Mouse (Mus musculus) myocyte (in vitro differentiated cells): ENCODE results near the gene Hmga2. TPM values are rescaled to one million over a fixed set of nuclear protein-coding genes. Genes with fewer than 3 reads are reported as not detected.

ENCODE experiments used
- H3K27me3 ChIP-seq: one replicate; pipeline ENCODE4 v1.6.1; 2011; ENCODE audit not compliant: control insufficient read depth, insufficient read depth, insufficient read length
- H3K36me3 ChIP-seq: one replicate; pipeline ENCODE4 v1.6.1; 2011; ENCODE audit not compliant: control insufficient read depth, insufficient read depth
- H3K4me2 ChIP-seq: one replicate; pipeline ENCODE4 v1.6.1; 2011; ENCODE audit warnings: low read depth, control low read depth
- H3K4me3 ChIP-seq: one replicate; pipeline ENCODE4 v1.5.1; 2011; ENCODE audit warnings: mild to moderate bottlenecking, control low read depth, moderate library complexity
- H3K79me2 ChIP-seq: one replicate; pipeline ENCODE4 v1.6.1; 2011; ENCODE audit not compliant: control insufficient read depth, insufficient read depth
- H3ac ChIP-seq: one replicate; pipeline ENCODE4 v1.6.1; 2011; ENCODE audit not compliant: control insufficient read depth, insufficient read length
- CEBPB ChIP-seq: IDR thresholded peaks from 2 replicates; pipeline ENCODE4 v1.6.1; 2011; ENCODE audit warnings: mild to moderate bottlenecking, moderate library complexity; ENCODE audit not compliant: poor library complexity, insufficient read depth, severe bottlenecking
- E2F4 ChIP-seq: IDR thresholded peaks from one replicate; pipeline ENCODE4 v1.6.1; 2011; ENCODE audit warnings: mild to moderate bottlenecking, control low read depth, moderate library complexity; ENCODE audit not compliant: insufficient read depth
- MAX ChIP-seq: IDR thresholded peaks from one replicate; pipeline ENCODE4 v1.6.1; 2011; ENCODE audit warnings: low read depth, mild to moderate bottlenecking, control low read depth
- MYOD1 ChIP-seq, 3 experiments: IDR thresholded peaks; one replicate each; pipeline ENCODE4 v1.6.1; 2011; ENCODE audit warnings: control low read depth in 2 of 3, low read depth in 2 of 3, mild to moderate bottlenecking in 2 of 3, moderate library complexity in 1 of 3; ENCODE audit not compliant: insufficient read length in 2 of 3, control insufficient read depth in 1 of 3
- MYOG ChIP-seq, 3 experiments: IDR thresholded peaks; one replicate each; pipeline ENCODE4 v1.6.1; 2011; ENCODE audit warnings: control low read depth in 2 of 3, low read depth in 2 of 3, mild to moderate bottlenecking in 2 of 3; ENCODE audit not compliant: insufficient read length in 2 of 3, control insufficient read depth in 1 of 3, insufficient read depth in 1 of 3
- POLR2A ChIP-seq: IDR thresholded peaks from one replicate; pipeline ENCODE4 v1.6.1; 2011; ENCODE audit warnings: low read depth, mild to moderate bottlenecking, control low read depth, moderate library complexity; ENCODE audit not compliant: insufficient read length
- POLR2AphosphoS2 ChIP-seq: IDR thresholded peaks from one replicate; pipeline ENCODE4 v1.6.1; 2011; ENCODE audit warnings: low read depth, control low read depth; ENCODE audit not compliant: insufficient read length
- SRF ChIP-seq: IDR thresholded peaks from one replicate; pipeline ENCODE4 v1.6.1; 2011; ENCODE audit warnings: low read depth; ENCODE audit not compliant: control insufficient read depth, insufficient read length
- TCF12 ChIP-seq: IDR thresholded peaks from one replicate; pipeline ENCODE4 v1.6.1; 2011; ENCODE audit warnings: mild to moderate bottlenecking, control low read depth; ENCODE audit not compliant: poor library complexity, insufficient read depth, severe bottlenecking
- TCF3 ChIP-seq: IDR thresholded peaks from one replicate; pipeline ENCODE4 v1.6.1; 2011; ENCODE audit warnings: low read depth, control low read depth; ENCODE audit not compliant: insufficient read length
- USF1 ChIP-seq: IDR thresholded peaks from one replicate; pipeline ENCODE4 v1.6.1; 2011; ENCODE audit warnings: low read depth, mild to moderate bottlenecking, control low read depth, moderate library complexity
- polyA plus RNA-seq: library from polyadenylated mRNA; unstranded; fragments of >200 nt; fragmentation: generic; extraction: Trizol; gene quantifications from one replicate; pipeline ENCODE4 v1.2.1, GENCODE M21; 2012; ENCODE audit warnings: missing spikeins

Hmga2 gene
- polyA plus RNA-seq, 1 experiment = 4.3 TPM

GRCm38 (mm10) chr10:120417488-120418118, 58.7 kb downstream of the Hmga2 start:
- H3K4me3 ChIP-seq = no peak overlapping the region
- H3K79me2 ChIP-seq = peaks cover 63% of the 10 kb centered on the region
- no peaks in the 10 kb centered on the region for H3K27me3 ChIP-seq
- H3ac ChIP-seq = no peak overlapping the region
- no peak for TF ChIP-seq POLR2AphosphoS2
- TF ChIP-seq TCF12 = no peak
- no peak for TF ChIP-seq TCF3
- no peak for TF ChIP-seq MYOG (IDR thresholded peaks at IDR 0.05; ENCODE audit: control insufficient read depth in 1 of 3, insufficient read depth in 1 of 3, insufficient read length in 2 of 3, low read depth in 2 of 3)
- H3K4me2 ChIP-seq = no peak overlapping the region
- H3K36me3 ChIP-seq = peaks cover 4% of the 10 kb centered on the region

GRCm38 (mm10) chr10:120417116-120417487, 59.2 kb downstream of the Hmga2 start:
- peaks cover 4% of the 10 kb centered on the region for H3K36me3 ChIP-seq
- TF ChIP-seq E2F4 (no peak), TCF12 (no peak), SRF (no peak), MYOG (IDR thresholded peaks at IDR 0.05; ENCODE audit: control insufficient read depth in 1 of 3, insufficient read depth in 1 of 3, insufficient read length in 2 of 3, low read depth in 2 of 3) (no peak), MAX (no peak)

GRCm38 (mm10) chr10:120416628-120417027, 59.6 kb downstream of the Hmga2 start:
- H3ac ChIP-seq = no peak overlapping the region
- no peaks in the 10 kb centered on the region for H3K27me3 ChIP-seq
- TF ChIP-seq TCF12 (no peak), CEBPB (no peak), USF1 (no peak), E2F4 (no peak), MYOG (IDR thresholded peaks at IDR 0.05; ENCODE audit: control insufficient read depth in 1 of 3, insufficient read depth in 1 of 3, insufficient read length in 2 of 3, low read depth in 2 of 3) (no peak), SRF (no peak), MYOD1 (IDR thresholded peaks at IDR 0.05; ENCODE audit: control insufficient read depth in 1 of 3, insufficient read length in 2 of 3, low read depth in 2 of 3) (no peak), POLR2A (no peak)
- H3K4me3 ChIP-seq = no peak overlapping the region
- peaks cover 72% of the 10 kb centered on the region for H3K79me2 ChIP-seq
- peaks cover 4% of the 10 kb centered on the region for H3K36me3 ChIP-seq
- no peak overlapping the region for H3K4me2 ChIP-seq

More at GRCm38 (mm10) chr10:120417116-120417487, 59.2 kb downstream of the Hmga2 start:
- Histone ChIP-seq H3K4me3 (no peak overlapping the region), H3K4me2 (no peak overlapping the region), H3K79me2 (peaks cover 68% of the 10 kb centered on the region), H3K27me3 (no peaks in the 10 kb centered on the region), H3ac (no peak overlapping the region)

GRCm38 (mm10) chr10:120412215-120412614, 64.1 kb downstream of the Hmga2 start:
- no peaks in the 10 kb centered on the region for H3K36me3 ChIP-seq
- H3K27me3 ChIP-seq = no peaks in the 10 kb centered on the region
- no peak overlapping the region for H3K4me3 ChIP-seq
- H3K79me2 ChIP-seq = peaks cover 53% of the 10 kb centered on the region
- H3K4me2 ChIP-seq = no peak overlapping the region
- no peak overlapping the region for H3ac ChIP-seq
- TF ChIP-seq USF1 = no peak
- TF ChIP-seq TCF3 = no peak
- no peak for TF ChIP-seq POLR2A
- no peak for TF ChIP-seq POLR2AphosphoS2
- TF ChIP-seq CEBPB = no peak
- no peak for TF ChIP-seq SRF
- no peak for TF ChIP-seq MYOG (IDR thresholded peaks at IDR 0.05; ENCODE audit: control insufficient read depth in 1 of 3, insufficient read depth in 1 of 3, insufficient read length in 2 of 3, low read depth in 2 of 3)
- no peak for TF ChIP-seq MAX

GRCm38 (mm10) chr10:120410958-120411357, 65.3 kb downstream of the Hmga2 start:
- Histone ChIP-seq H3ac (no peak overlapping the region), H3K4me2 (no peak overlapping the region), H3K27me3 (no peaks in the 10 kb centered on the region), H3K79me2 (peaks cover 57% of the 10 kb centered on the region), H3K36me3 (no peaks in the 10 kb centered on the region), H3K4me3 (no peak overlapping the region)
- TF ChIP-seq POLR2A (no peak), SRF (no peak), TCF3 (peak; percentile 88), MYOD1 (IDR thresholded peaks at IDR 0.05; ENCODE audit: control insufficient read depth in 1 of 3, insufficient read length in 2 of 3, low read depth in 2 of 3) (peak; percentile 79 to 96 (median 95)), MYOG (IDR thresholded peaks at IDR 0.05; ENCODE audit: control insufficient read depth in 1 of 3, insufficient read depth in 1 of 3, insufficient read length in 2 of 3, low read depth in 2 of 3) (peak; percentile 80 to 95 (median 95)), TCF12 (peak; percentile 94)
